Mouse (Mus musculus): ENCODE results near the gene Cd300ld5.

- no peak for TF ChIP-seq CTCF (IDR thresholded peaks at IDR 0.05; ENCODE audit: low read depth, low read length)
- no peak for TF ChIP-seq POLR2A (IDR thresholded peaks at IDR 0.05; ENCODE audit: extremely low read depth, insufficient read depth, low read length)
Measured at GRCm38 (mm10) chr11:115001474-115002040, 36.0 kb downstream of the Cd300ld5 start, which contains the start of gene Cd300c2.
